Mouse (Mus musculus) heart, embryonic 10.5 days (tissue): ENCODE results near the gene Olfr513. TPM values are rescaled to one million over a fixed set of nuclear protein-coding genes. Genes with fewer than 3 reads are reported as not detected.

Experiments
- DNase-seq: peaks from one replicate; pipeline ENCODE4 v3.0.0-alpha.2; 2017; ENCODE audit warnings: low spot score
- H3K27ac ChIP-seq: fragments of 300-500 bp; sonication (generic); 2 replicates; pipeline ENCODE4 v1.5.1; 2016; ENCODE audit warnings: mild to moderate bottlenecking
- H3K27me3 ChIP-seq: fragments of 300-500 bp; sonication (generic); 2 replicates; pipeline ENCODE4 v1.6.1; 2016; ENCODE audit warnings: mild to moderate bottlenecking; ENCODE audit not compliant: poor library complexity, insufficient read depth, severe bottlenecking
- H3K36me3 ChIP-seq: fragments of 300-500 bp; sonication (generic); 2 replicates; pipeline ENCODE4 v1.6.1; 2016; ENCODE audit warnings: mild to moderate bottlenecking, moderate library complexity
- H3K4me1 ChIP-seq: fragments of 300-500 bp; sonication (generic); 2 replicates; pipeline ENCODE4 v1.6.1; 2016; ENCODE audit warnings: mild to moderate bottlenecking
- H3K4me3 ChIP-seq: fragments of 300-500 bp; sonication (generic); 2 replicates; pipeline ENCODE4 v1.5.1; 2016; ENCODE audit warnings: mild to moderate bottlenecking, moderate library complexity
- H3K9me3 ChIP-seq: fragments of 300-500 bp; sonication (generic); 2 replicates; pipeline ENCODE4 v1.6.1; 2016; ENCODE audit warnings: mild to moderate bottlenecking, moderate library complexity
- WGBS: fragments of 180-500 bp; shearing (Covaris S2); methylation state at CpG from one replicate; pipeline ENCODE4 v1.1.7; 2016; 5-methylcytosine and 5-hydroxymethylcytosine counted together
- polyA plus RNA-seq: library from polyadenylated mRNA; unstranded; fragments of >200 nt; fragmentation: Nextera tagmentation; extraction: Ambion mirVana; gene quantifications from 2 replicates; pipeline ENCODE4 v1.2.1, GENCODE M21; 2016

Olfr513 gene
- not detected in 2 replicates for polyA plus RNA-seq

GRCm38 (mm10) chr7:108750673-108751072, at the start of gene Olfr513:
Gene Olfr513 (plus strand): TSS chr7:108750973.
- Histone ChIP-seq H3K4me3 (no peak within 1 kb of the TSS), H3K9me3 (no peaks in the 10 kb centered on the region), H3K4me1 (no peaks in the 10 kb centered on the region), H3K27me3 (no peaks in the 10 kb centered on the region), H3K36me3 (no peaks in the 10 kb centered on the region), H3K27ac (no peak within 1 kb of the TSS)
- DNase-seq, result no peak
- WGBS, result 60% methylated on average over 1 of the region's 1 CpGs

GRCm38 (mm10) chr7:108713020-108713419, 37.8 kb upstream of the Olfr513 start, which contains the start of gene Olfr512:
Gene Olfr512 (plus strand): TSS chr7:108713320.
- no peaks in the 10 kb centered on the region for H3K36me3 ChIP-seq
- no peaks in the 10 kb centered on the region for H3K9me3 ChIP-seq
- no peaks in the 10 kb centered on the region for H3K4me1 ChIP-seq

GRCm38 (mm10) chr7:108760411-108760810, 9.6 kb downstream of the Olfr513 start:
- WGBS, result 45% methylated on average over 3 of the region's 3 CpGs
- Histone ChIP-seq H3K27ac (no peak overlapping the region), H3K4me1 (no peaks in the 10 kb centered on the region), H3K36me3 (no peaks in the 10 kb centered on the region), H3K4me3 (no peak overlapping the region), H3K9me3 (no peaks in the 10 kb centered on the region), H3K27me3 (no peaks in the 10 kb centered on the region)
- no peak for DNase-seq

More at GRCm38 (mm10) chr7:108713020-108713419, 37.8 kb upstream of the Olfr513 start, which contains the start of gene Olfr512:
- Histone ChIP-seq H3K27me3 (no peaks in the 10 kb centered on the region), H3K4me3 (no peak within 1 kb of the TSS), H3K27ac (no peak within 1 kb of the TSS)
- no peak for DNase-seq

- no peaks in the 10 kb centered on the region for H3K4me1 ChIP-seq
- no peaks in the 10 kb centered on the region for H3K9me3 ChIP-seq
- H3K27ac ChIP-seq, result no peak overlapping the region
- WGBS, result 53% methylated on average over 1 of the region's 1 CpGs
- no peak for DNase-seq
- no peaks in the 10 kb centered on the region for H3K27me3 ChIP-seq
- H3K36me3 ChIP-seq, result no peaks in the 10 kb centered on the region
- no peak overlapping the region for H3K4me3 ChIP-seq
These were observed 46.6 kb downstream of the Olfr513 start for GRCm38 (mm10) chr7:108797205-108797933.

Other genes starting within 250 kb of the Olfr513 start
- not detected in 2 replicates for gene Olfr502, start 225.9 kb upstream of the Olfr513 start, polyA plus RNA-seq
- not detected in 2 replicates for gene Olfr503, start 206.4 kb upstream of the Olfr513 start, polyA plus RNA-seq
- not detected in 2 replicates for gene Olfr504, start 185.2 kb upstream of the Olfr513 start, polyA plus RNA-seq
- gene Olfr506, start 140.2 kb upstream of the Olfr513 start, polyA plus RNA-seq, result not detected in 2 replicates
- not detected in 2 replicates for gene Olfr507, start 129.2 kb upstream of the Olfr513 start, polyA plus RNA-seq
- gene Olfr508, start 121.0 kb upstream of the Olfr513 start, polyA plus RNA-seq, result not detected in 2 replicates
- gene Olfr509, start 99.1 kb upstream of the Olfr513 start, polyA plus RNA-seq, result not detected in 2 replicates
- gene Olfr510, start 84.6 kb upstream of the Olfr513 start, polyA plus RNA-seq, result not detected in 2 replicates
- not detected in 2 replicates for gene Olfr512, start 37.7 kb upstream of the Olfr513 start, polyA plus RNA-seq
- gene Olfr514, start 75.0 kb downstream of the Olfr513 start, polyA plus RNA-seq, result not detected in 2 replicates
- gene Olfr516, start 99.6 kb downstream of the Olfr513 start, polyA plus RNA-seq, result not detected in 2 replicates
- not detected in 2 replicates for gene Olfr517, start 121.4 kb downstream of the Olfr513 start, polyA plus RNA-seq
- gene Olfr518, start 134.0 kb downstream of the Olfr513 start, polyA plus RNA-seq, result not detected in 2 replicates
- gene Olfr519, start 143.4 kb downstream of the Olfr513 start, polyA plus RNA-seq, result not detected in 2 replicates
- 1.9 and 3.8 TPM in 2 replicates for gene Nlrp10, start 179.2 kb downstream of the Olfr513 start, polyA plus RNA-seq
- gene Eif3f, start 183.4 kb downstream of the Olfr513 start, polyA plus RNA-seq, result 49.3 and 61.1 TPM in 2 replicates
- 0.25 and 0.88 TPM in 2 replicates for gene Tub, start 199.4 kb downstream of the Olfr513 start, polyA plus RNA-seq